Mouse (Mus musculus): Measurements from ENCODE around the gene Tpsab1. TPM values are rescaled to one million over a fixed set of nuclear protein-coding genes. Genes with fewer than 3 reads are reported as not detected.

The Tpsab1 gene
- polyA plus RNA-seq, 1 experiment: not detected

- no peak overlapping the region for H3K27ac ChIP-seq (ENCODE audit: insufficient read depth, low read length)
- WGBS: 49% methylated on average over 3 of the region's 3 CpGs
- H3K4me3 ChIP-seq (replicated peaks; ENCODE audit: insufficient read depth, low read depth, low read length): no peak overlapping the region
- no peak for DNase-seq
- H3K27me3 ChIP-seq (ENCODE audit: control insufficient read depth, insufficient read depth, low read length): no peaks in the 10 kb centered on the region
- no peaks in the 10 kb centered on the region for H3K4me1 ChIP-seq (ENCODE audit: control insufficient read depth, insufficient read depth, low read length)
- TF ChIP-seq CTCF (IDR thresholded peaks at IDR 0.05; ENCODE audit: borderline replicate concordance, insufficient read depth, low read depth, low read length) (no peak), POLR2A (IDR thresholded peaks at IDR 0.05; ENCODE audit: borderline replicate concordance, insufficient read depth, low read length) (no peak)
Measured at GRCm38 (mm10) chr17:25341490-25341889, 3.9 kb downstream of the Tpsab1 start.

DNA sequence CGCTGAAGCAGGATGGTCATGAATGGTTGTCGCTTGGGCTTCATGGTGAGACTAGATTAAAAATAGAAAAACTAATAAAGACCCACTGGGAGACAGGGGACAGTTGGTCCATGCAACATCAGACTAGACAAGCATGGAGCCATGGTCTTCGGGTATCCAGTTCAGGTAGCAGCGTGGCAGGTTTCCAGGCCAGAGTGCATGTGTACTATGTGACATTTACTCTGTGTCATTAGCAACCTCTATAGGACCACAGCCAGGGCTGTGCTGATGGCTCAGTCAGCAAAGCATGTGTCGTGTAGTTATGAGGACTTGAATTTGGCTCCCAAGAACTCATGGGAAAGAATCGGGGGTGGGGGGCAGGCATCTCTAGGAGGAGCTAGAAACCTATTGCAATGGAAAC lies 5.4 kb downstream of the Tpsab1 start:
- no peak overlapping the region for H3K4me3 ChIP-seq (replicated peaks; ENCODE audit: insufficient read depth, low read depth, low read length)
- no peak overlapping the region for H3K27ac ChIP-seq (ENCODE audit: insufficient read depth, low read length)
- no peaks in the 10 kb centered on the region for H3K4me1 ChIP-seq (ENCODE audit: control insufficient read depth, insufficient read depth, low read length)
- WGBS: 76% methylated on average over 6 of the region's 6 CpGs
- no peaks in the 10 kb centered on the region for H3K27me3 ChIP-seq (ENCODE audit: control insufficient read depth, insufficient read depth, low read length)
- TF ChIP-seq CTCF (IDR thresholded peaks at IDR 0.05; ENCODE audit: borderline replicate concordance, insufficient read depth, low read depth, low read length) (no peak), POLR2A (IDR thresholded peaks at IDR 0.05; ENCODE audit: borderline replicate concordance, insufficient read depth, low read length) (no peak)
- DNase-seq: no peak

- Histone ChIP-seq H3K27ac (ENCODE audit: insufficient read depth, low read length) (no peak overlapping the region), H3K4me1 (ENCODE audit: control insufficient read depth, insufficient read depth, low read length) (no peaks in the 10 kb centered on the region), H3K4me3 (replicated peaks; ENCODE audit: insufficient read depth, low read depth, low read length) (no peak overlapping the region), H3K27me3 (ENCODE audit: control insufficient read depth, insufficient read depth, low read length) (no peaks in the 10 kb centered on the region)
- no peak for DNase-seq
- WGBS: 84% methylated on average over 4 of the region's 4 CpGs
- TF ChIP-seq POLR2A (IDR thresholded peaks at IDR 0.05; ENCODE audit: borderline replicate concordance, insufficient read depth, low read length): no peak
- no peak for TF ChIP-seq CTCF (IDR thresholded peaks at IDR 0.05; ENCODE audit: borderline replicate concordance, insufficient read depth, low read depth, low read length)
Measured at GRCm38 (mm10) chr17:25338218-25338617, 7.1 kb downstream of the Tpsab1 start.

- WGBS: under 1% methylated on average over 8 of the region's 8 CpGs
- Histone ChIP-seq H3K4me1 (ENCODE audit: control insufficient read depth, insufficient read depth, low read length) (no peaks in the 10 kb centered on the region), H3K27ac (ENCODE audit: insufficient read depth, low read length) (no peak overlapping the region), H3K27me3 (ENCODE audit: control insufficient read depth, insufficient read depth, low read length) (no peaks in the 10 kb centered on the region), H3K4me3 (replicated peaks; ENCODE audit: insufficient read depth, low read depth, low read length) (no peak overlapping the region)
- TF ChIP-seq CTCF (IDR thresholded peaks at IDR 0.05; ENCODE audit: borderline replicate concordance, insufficient read depth, low read depth, low read length): peak; percentile 86
- no peak for TF ChIP-seq POLR2A (IDR thresholded peaks at IDR 0.05; ENCODE audit: borderline replicate concordance, insufficient read depth, low read length)
- DNase-seq: peak; percentile 9 to 36
Measured at GRCm38 (mm10) chr17:25333943-25334342, 11.4 kb downstream of the Tpsab1 start.

- no peaks in the 10 kb centered on the region for H3K4me1 ChIP-seq (ENCODE audit: control insufficient read depth, insufficient read depth, low read length)
- H3K27me3 ChIP-seq (ENCODE audit: control insufficient read depth, insufficient read depth, low read length): no peaks in the 10 kb centered on the region
- 72% methylated on average over 9 of the region's 9 CpGs for WGBS
- H3K27ac ChIP-seq (ENCODE audit: insufficient read depth, low read length): no peak overlapping the region
- H3K4me3 ChIP-seq (replicated peaks; ENCODE audit: insufficient read depth, low read depth, low read length): no peak overlapping the region
- no peak for DNase-seq
- TF ChIP-seq CTCF (IDR thresholded peaks at IDR 0.05; ENCODE audit: borderline replicate concordance, insufficient read depth, low read depth, low read length) (no peak), POLR2A (IDR thresholded peaks at IDR 0.05; ENCODE audit: borderline replicate concordance, insufficient read depth, low read length) (no peak)
Measured at GRCm38 (mm10) chr17:25332321-25332720, 13.0 kb downstream of the Tpsab1 start.

DNA sequence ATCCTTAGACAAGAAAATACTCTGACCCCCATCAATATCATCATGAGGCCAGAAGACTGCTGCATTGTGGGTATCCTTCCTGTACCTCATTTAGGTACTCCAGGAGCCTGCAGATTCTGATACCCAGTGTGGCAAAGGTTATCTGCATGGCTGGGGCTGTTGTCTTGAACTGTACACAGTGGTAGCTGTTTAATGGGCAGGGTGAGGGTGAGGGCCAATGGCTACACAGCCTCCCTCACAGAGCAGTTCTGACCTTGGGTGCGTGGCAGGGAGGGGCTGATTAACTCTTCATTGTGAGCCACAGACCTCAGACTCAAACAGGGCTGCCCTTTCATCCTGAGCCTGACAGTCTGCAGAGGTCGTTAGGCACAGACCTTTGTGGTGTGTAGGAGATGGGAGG lies 22.4 kb downstream of the Tpsab1 start:
- no peaks in the 10 kb centered on the region for H3K4me1 ChIP-seq (ENCODE audit: control insufficient read depth, insufficient read depth, low read length)
- no peak overlapping the region for H3K4me3 ChIP-seq (replicated peaks; ENCODE audit: insufficient read depth, low read depth, low read length)
- H3K27me3 ChIP-seq (ENCODE audit: control insufficient read depth, insufficient read depth, low read length): no peaks in the 10 kb centered on the region
- no peak overlapping the region for H3K27ac ChIP-seq (ENCODE audit: insufficient read depth, low read length)
- DNase-seq: no peak
- 24% methylated on average over 2 of the region's 2 CpGs for WGBS
- TF ChIP-seq POLR2A (IDR thresholded peaks at IDR 0.05; ENCODE audit: borderline replicate concordance, insufficient read depth, low read length) (no peak), CTCF (IDR thresholded peaks at IDR 0.05; ENCODE audit: borderline replicate concordance, insufficient read depth, low read depth, low read length) (no peak)

DNA sequence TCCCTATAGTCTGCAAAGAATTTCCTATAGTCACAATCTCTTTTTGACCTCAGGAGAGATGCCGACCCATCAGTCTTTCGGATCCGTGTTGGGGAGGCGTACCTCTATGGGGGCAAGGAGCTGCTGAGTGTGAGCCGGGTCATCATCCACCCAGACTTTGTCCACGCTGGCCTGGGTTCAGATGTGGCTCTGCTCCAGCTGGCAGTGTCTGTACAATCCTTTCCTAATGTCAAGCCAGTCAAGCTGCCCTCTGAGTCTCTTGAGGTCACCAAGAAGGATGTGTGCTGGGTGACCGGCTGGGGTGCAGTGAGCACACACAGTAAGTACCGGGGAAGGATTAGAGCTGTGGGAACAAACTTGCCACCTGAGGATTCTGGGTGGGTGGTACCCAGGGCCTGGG lies 24.5 kb downstream of the Tpsab1 start:
- no peak for DNase-seq
- 69% methylated on average over 8 of the region's 8 CpGs for WGBS
- no peak for TF ChIP-seq CTCF (IDR thresholded peaks at IDR 0.05; ENCODE audit: borderline replicate concordance, insufficient read depth, low read depth, low read length)
- TF ChIP-seq POLR2A (IDR thresholded peaks at IDR 0.05; ENCODE audit: borderline replicate concordance, insufficient read depth, low read length): no peak

GRCm38 (mm10) chr17:25318354-25318753 lies 27.0 kb downstream of the Tpsab1 start, which contains the start of gene Prss29:
Prss29 (plus strand) TSS chr17:25318654.
- no peak within 1 kb of the TSS for H3K4me3 ChIP-seq (replicated peaks; ENCODE audit: insufficient read depth, low read depth, low read length)
- WGBS: 67% methylated on average over 5 of the region's 5 CpGs

More for the DNA sequence above, 24.5 kb downstream of the Tpsab1 start:
- H3K4me3 ChIP-seq (replicated peaks; ENCODE audit: insufficient read depth, low read depth, low read length): no peak overlapping the region
- no peak overlapping the region for H3K27ac ChIP-seq (ENCODE audit: insufficient read depth, low read length)
- H3K4me1 ChIP-seq (ENCODE audit: control insufficient read depth, insufficient read depth, low read length): no peaks in the 10 kb centered on the region
- no peaks in the 10 kb centered on the region for H3K27me3 ChIP-seq (ENCODE audit: control insufficient read depth, insufficient read depth, low read length)

More at GRCm38 (mm10) chr17:25318354-25318753, 27.0 kb downstream of the Tpsab1 start, which contains the start of gene Prss29:
- DNase-seq: no peak
- Histone ChIP-seq H3K4me1 (ENCODE audit: control insufficient read depth, insufficient read depth, low read length) (no peaks in the 10 kb centered on the region), H3K27me3 (ENCODE audit: control insufficient read depth, insufficient read depth, low read length) (no peaks in the 10 kb centered on the region), H3K27ac (ENCODE audit: insufficient read depth, low read length) (no peak within 1 kb of the TSS)
- TF ChIP-seq CTCF (IDR thresholded peaks at IDR 0.05; ENCODE audit: borderline replicate concordance, insufficient read depth, low read depth, low read length) (no peak), POLR2A (IDR thresholded peaks at IDR 0.05; ENCODE audit: borderline replicate concordance, insufficient read depth, low read length) (no peak)
